In the genomic region with DNA sequence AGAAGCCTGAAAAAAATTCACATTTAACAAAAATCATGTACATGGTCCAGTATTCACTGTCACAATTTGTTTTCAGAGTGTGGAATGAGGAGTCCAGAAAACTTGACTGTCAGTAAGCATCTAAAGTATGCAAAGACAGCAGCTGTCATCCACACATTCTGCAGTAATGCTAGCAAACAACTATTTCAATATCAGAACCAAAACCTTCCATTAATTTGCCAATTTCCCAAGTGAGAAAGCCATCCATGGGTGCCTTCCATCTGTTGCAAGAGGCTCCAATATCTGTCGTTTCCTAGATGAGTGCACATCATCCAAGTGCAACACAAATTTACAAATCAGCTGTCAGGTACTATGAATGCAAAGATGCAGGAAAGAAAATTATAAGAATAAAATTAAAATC, we compare ENCODE assay signal across 16 mouse cellular contexts.
"Had no signal": no experiment of that assay in that cellular context is flagged by ENCODE, and none has a peak within 500 bp of the region (broad histone marks: within the 10 kb centered on the region; RNA-seq: fewer than 3 reads in every experiment).

No protein-coding gene starts in this region.

- H3K36me3 ChIP-seq: limb, embryonic 10.5 days; liver, embryonic 15.5 days; midbrain, embryonic 10.5 days had no signal

- H3K27ac ChIP-seq: kidney, postnatal 0 days; left cerebral cortex, adult 2 months; limb, embryonic 10.5 days; liver, embryonic 15.5 days; midbrain, embryonic 10.5 days; stomach, postnatal 0 days had no signal

- H3K4me3 ChIP-seq: left cerebral cortex, adult 2 months; limb, embryonic 10.5 days; liver, embryonic 15.5 days; midbrain, embryonic 10.5 days; myocyte had no signal

- H3K27me3 ChIP-seq: liver, embryonic 15.5 days had no signal

- H3K4me1 ChIP-seq: limb, embryonic 10.5 days; liver, embryonic 15.5 days; midbrain, embryonic 10.5 days had no signal

- H3K9me3 ChIP-seq: limb, embryonic 10.5 days; liver, embryonic 15.5 days; midbrain, embryonic 10.5 days had no signal

- H3K4me2 ChIP-seq: liver, embryonic 11.5 days; liver, embryonic 15.5 days had no signal

- ATAC-seq: lung, postnatal 0 days had no signal

- H3K9ac ChIP-seq: liver, embryonic 15.5 days had no signal

- DNase-seq: kidney, adult 9 months; kidney, postnatal 36 days; lung, adult 2 months; lung, postnatal 4 days; midbrain, embryonic 14.5 days; thymus, adult 18-20 months; thymus, postnatal 14 days had no signal
